Mouse (Mus musculus) stomach, embryonic 15.5 days (tissue): ENCODE measurements around the gene Ifi27. TPM values are rescaled to one million over a fixed set of nuclear protein-coding genes. Genes with fewer than 3 reads are reported as not detected.
"Not testable (repeated sequence)": the region's sequence is repeated elsewhere in the genome, so short reads cannot be mapped to it uniquely, and the experiment has no call there.

Experiments used
- ATAC-seq: fragments of 200-750 bp; cut with Nextera tagmentation; 2 replicates; pipeline ENCODE4 v1.8.0; 2017; ENCODE audit warnings: low read depth, moderate number of reproducible peaks, moderate TSS enrichment; ENCODE audit not compliant: insufficient read depth, low FRiP score
- H3K27ac ChIP-seq: fragments of 300-500 bp; sonication (generic); 2 replicates; pipeline ENCODE4 v1.5.1; 2015; ENCODE audit warnings: mild to moderate bottlenecking, inconsistent platforms
- H3K27me3 ChIP-seq: fragments of 300-500 bp; sonication (generic); replicated peaks from 2 replicates; pipeline ENCODE4 v1.6.1; 2015; ENCODE audit warnings: inconsistent platforms
- H3K36me3 ChIP-seq: fragments of 300-500 bp; sonication (generic); 2 replicates; pipeline ENCODE4 v1.6.1; 2015; ENCODE audit warnings: inconsistent platforms
- H3K4me1 ChIP-seq: fragments of 300-500 bp; sonication (generic); 2 replicates; pipeline ENCODE4 v1.6.1; 2015; ENCODE audit warnings: inconsistent platforms
- H3K4me2 ChIP-seq: fragments of 300-500 bp; sonication (generic); 2 replicates; pipeline ENCODE4 v1.6.1; 2015; ENCODE audit warnings: mild to moderate bottlenecking, inconsistent platforms
- H3K4me3 ChIP-seq: fragments of 300-500 bp; sonication (generic); replicated peaks from 2 replicates; pipeline ENCODE4 v1.5.1; 2015; ENCODE audit warnings: inconsistent platforms
- H3K9ac ChIP-seq: fragments of 300-500 bp; sonication (generic); 2 replicates; pipeline ENCODE4 v1.6.1; 2015; ENCODE audit warnings: inconsistent platforms
- H3K9me3 ChIP-seq: fragments of 300-500 bp; sonication (generic); 2 replicates; pipeline ENCODE4 v1.6.1; 2016; ENCODE audit warnings: inconsistent platforms
- WGBS: fragments of 180-500 bp; shearing (Covaris S2); methylation state at CpG from one replicate; pipeline ENCODE4 v1.1.7; 2015; 5-methylcytosine and 5-hydroxymethylcytosine counted together
- polyA plus RNA-seq: library from polyadenylated mRNA; unstranded; fragments of >200 nt; fragmentation: Nextera tagmentation; extraction: Ambion mirVana; gene quantifications from 2 replicates; pipeline ENCODE4 v1.2.1, GENCODE M21; 2015

Gene Ifi27
- polyA plus RNA-seq, 1 experiment from 2014 or later: 46.7 TPM

DNA sequence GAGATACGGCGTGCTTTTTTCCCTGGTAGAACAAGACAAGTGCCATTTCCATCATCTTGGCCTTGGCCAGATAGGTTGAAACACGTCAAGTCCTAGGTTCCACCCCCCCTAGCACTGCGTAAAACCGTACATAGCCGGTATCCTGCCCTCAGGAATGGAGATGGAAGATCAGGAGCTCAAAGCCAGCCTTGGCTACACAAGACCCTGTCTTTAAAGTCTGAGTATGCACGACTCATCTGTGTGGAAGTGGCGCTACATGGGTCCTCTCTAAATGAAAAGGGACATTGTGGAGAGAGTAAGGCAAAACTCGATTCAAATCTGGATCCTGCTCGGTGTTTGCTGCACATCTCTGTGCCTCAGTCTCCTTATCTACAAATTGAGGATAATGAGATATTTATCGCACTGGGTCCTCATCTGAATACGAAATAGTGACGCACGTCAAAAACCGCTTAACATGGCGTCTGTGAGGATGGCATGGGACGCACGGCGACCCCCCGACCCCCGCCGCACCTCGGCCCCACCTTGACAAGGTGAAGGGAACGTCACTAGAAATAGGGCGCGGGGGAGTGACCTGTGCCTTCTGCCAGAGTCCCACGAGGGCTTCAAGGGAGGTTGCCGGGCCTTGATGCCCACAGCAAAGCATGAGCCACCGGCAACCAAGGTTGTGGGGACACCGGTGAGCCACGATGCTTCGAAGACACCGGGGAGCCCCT is 8.8 kb upstream of the Ifi27 start:
- 9% methylated on average over 33 of the region's 33 CpGs for WGBS
- peak overlapping the region; percentile 85 for H3K4me2 ChIP-seq
- ATAC-seq: no peak; the same call in 1 of the 2 replicates
- peak overlapping the region; percentile 77 for H3K9ac ChIP-seq
- peaks cover 17% of the 10 kb centered on the region; the same call in 1 of the 2 replicates for H3K36me3 ChIP-seq
- H3K27me3 ChIP-seq: no peaks in the 10 kb centered on the region
- no peaks in the 10 kb centered on the region for H3K9me3 ChIP-seq
- H3K4me3 ChIP-seq: peak overlapping the region; percentile 100
- no peak overlapping the region for H3K27ac ChIP-seq
- H3K4me1 ChIP-seq: peaks cover 24% of the 10 kb centered on the region

GRCm38 (mm10) chr12:103425729-103426470 is 8.1 kb upstream of the Ifi27 start, which contains the start of gene Ddx24:
Ddx24 (minus strand) TSS chr12:103425830.
- Histone ChIP-seq H3K36me3 (peaks cover 17% of the 10 kb centered on the region; the same call in 1 of the 2 replicates), H3K9ac (peak within 1 kb of the TSS; percentile 77), H3K27ac (no peak within 1 kb of the TSS), H3K4me1 (peaks cover 24% of the 10 kb centered on the region), H3K4me3 (peak within 1 kb of the TSS; percentile 100), H3K4me2 (peak within 1 kb of the TSS; percentile 85), H3K9me3 (no peaks in the 10 kb centered on the region), H3K27me3 (no peaks in the 10 kb centered on the region)
- ATAC-seq: peak; percentile 100
- WGBS: 1% methylated on average over 33 of the region's 33 CpGs

GRCm38 (mm10) chr12:103426710-103427109 is 7.3 kb upstream of the Ifi27 start:
- Histone ChIP-seq H3K4me2 (0 out of 2 replicates have a peak overlapping the region, but pooled peaks have one; percentile 36), H3K27ac (no peak overlapping the region), H3K4me3 (no peak overlapping the region), H3K9me3 (no peaks in the 10 kb centered on the region), H3K9ac (no peak overlapping the region), H3K36me3 (peaks cover 14% of the 10 kb centered on the region; the same call in 1 of the 2 replicates), H3K27me3 (no peaks in the 10 kb centered on the region), H3K4me1 (peaks cover 20% of the 10 kb centered on the region)
- ATAC-seq: no peak
- WGBS: 88% methylated on average over 7 of the region's 7 CpGs

GRCm38 (mm10) chr12:103433430-103433829 is 581 bp upstream of the Ifi27 start:
- Histone ChIP-seq H3K4me2 (no peak overlapping the region), H3K4me1 (no peaks in the 10 kb centered on the region), H3K27me3 (no peaks in the 10 kb centered on the region), H3K36me3 (no peaks in the 10 kb centered on the region), H3K27ac (peak overlapping the region; percentile 14; the same call in 1 of the 2 replicates), H3K4me3 (no peak overlapping the region), H3K9me3 (no peaks in the 10 kb centered on the region), H3K9ac (no peak overlapping the region)
- 71% methylated on average over 2 of the region's 2 CpGs for WGBS
- no peak for ATAC-seq

- H3K27ac ChIP-seq: peak overlapping the region; percentile 87; the same call in 1 of the 2 replicates
- no peaks in the 10 kb centered on the region for H3K9me3 ChIP-seq
- no peaks in the 10 kb centered on the region for H3K36me3 ChIP-seq
- H3K27me3 ChIP-seq: no peaks in the 10 kb centered on the region
- peak overlapping the region; percentile 47 for H3K4me2 ChIP-seq
- ATAC-seq: no peak
- H3K4me3 ChIP-seq: peak overlapping the region; percentile 32; the same call in 1 of the 2 replicates
- H3K4me1 ChIP-seq: no peaks in the 10 kb centered on the region
- no peak overlapping the region for H3K9ac ChIP-seq
These were observed 850 bp downstream of the Ifi27 start for GRCm38 (mm10) chr12:103434861-103435260.

DNA sequence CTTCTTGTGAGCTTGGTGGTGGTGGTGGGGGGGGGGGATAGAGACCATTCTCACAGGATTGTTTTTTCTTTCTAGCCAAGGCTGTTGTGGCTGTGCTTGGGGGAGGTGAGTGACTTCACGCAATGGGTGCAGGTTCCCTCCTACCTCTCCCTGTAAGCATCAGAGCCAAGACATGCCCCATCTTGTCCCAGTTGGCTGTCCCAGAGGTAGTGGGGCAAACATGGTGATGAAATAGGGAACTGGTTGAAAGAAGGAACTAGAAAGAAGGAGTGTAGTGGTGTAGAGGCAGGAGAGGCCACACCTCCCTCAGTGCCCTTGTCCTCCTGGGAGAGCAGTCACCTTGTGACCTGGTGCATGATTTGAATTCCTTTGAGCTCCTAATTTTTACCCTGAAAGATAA is 3.6 kb downstream of the Ifi27 start:
- WGBS: 75% methylated on average over 1 of the region's 1 CpGs

GRCm38 (mm10) chr12:103443524-103443923 is 9.5 kb downstream of the Ifi27 start, which contains the start of gene Ifi27l2a:
Ifi27l2a (minus strand) TSS chr12:103443680.
- Histone ChIP-seq H3K9me3 (no peaks in the 10 kb centered on the region), H3K9ac (no peak within 1 kb of the TSS), H3K36me3 (no peaks in the 10 kb centered on the region), H3K27ac (no peak within 1 kb of the TSS), H3K4me3 (no peak within 1 kb of the TSS), H3K4me1 (no peaks in the 10 kb centered on the region), H3K4me2 (no peak within 1 kb of the TSS; the same call in 1 of the 2 replicates), H3K27me3 (no peaks in the 10 kb centered on the region)
- 50% methylated on average over 3 of the region's 3 CpGs for WGBS
- no peak for ATAC-seq

More for the DNA sequence above, 3.6 kb downstream of the Ifi27 start:
- no peak for ATAC-seq
- H3K4me3 ChIP-seq: no peak overlapping the region
- H3K9me3 ChIP-seq: no peaks in the 10 kb centered on the region
- H3K27ac ChIP-seq: no peak overlapping the region
- no peaks in the 10 kb centered on the region for H3K36me3 ChIP-seq
- H3K9ac ChIP-seq: no peak overlapping the region
- H3K4me1 ChIP-seq: no peaks in the 10 kb centered on the region
- H3K27me3 ChIP-seq: no peaks in the 10 kb centered on the region
- no peak overlapping the region for H3K4me2 ChIP-seq

- 28% methylated on average over 6 of the region's 7 CpGs for WGBS
- H3K36me3 ChIP-seq, H3K4me2 ChIP-seq, H3K4me1 ChIP-seq, H3K9me3 ChIP-seq, H3K4me3 ChIP-seq, H3K27ac ChIP-seq, ATAC-seq, H3K27me3 ChIP-seq, H3K9ac ChIP-seq: not testable (repeated sequence)
These were observed 10.2 kb downstream of the Ifi27 start for GRCm38 (mm10) chr12:103444261-103444660.

DNA sequence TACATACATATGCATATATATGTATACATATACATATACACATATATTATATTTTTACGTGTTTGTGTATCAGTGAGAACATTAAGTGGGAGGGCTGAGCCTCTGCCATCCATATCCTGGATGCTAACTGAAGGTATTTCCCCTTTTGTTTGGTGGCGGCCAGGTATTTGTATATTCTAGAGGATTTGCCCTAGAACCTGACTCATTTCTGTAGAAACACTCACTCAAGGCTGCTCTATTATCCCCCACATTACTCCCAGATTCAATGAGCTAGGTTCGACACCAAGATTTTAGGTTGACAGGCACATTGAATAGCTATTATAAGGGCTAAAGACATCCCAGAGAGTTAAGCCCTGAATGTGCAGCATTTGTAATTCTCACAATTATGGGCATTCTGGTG is 11.0 kb downstream of the Ifi27 start:
- H3K4me3 ChIP-seq: no peak overlapping the region
- no peak overlapping the region for H3K27ac ChIP-seq
- H3K4me1 ChIP-seq: no peaks in the 10 kb centered on the region
- no peak overlapping the region for H3K9ac ChIP-seq
- no peaks in the 10 kb centered on the region for H3K27me3 ChIP-seq
- no peak for ATAC-seq
- no peaks in the 10 kb centered on the region for H3K9me3 ChIP-seq
- no peak overlapping the region for H3K4me2 ChIP-seq
- H3K36me3 ChIP-seq: no peaks in the 10 kb centered on the region
- 77% methylated on average over 3 of the region's 3 CpGs for WGBS

DNA sequence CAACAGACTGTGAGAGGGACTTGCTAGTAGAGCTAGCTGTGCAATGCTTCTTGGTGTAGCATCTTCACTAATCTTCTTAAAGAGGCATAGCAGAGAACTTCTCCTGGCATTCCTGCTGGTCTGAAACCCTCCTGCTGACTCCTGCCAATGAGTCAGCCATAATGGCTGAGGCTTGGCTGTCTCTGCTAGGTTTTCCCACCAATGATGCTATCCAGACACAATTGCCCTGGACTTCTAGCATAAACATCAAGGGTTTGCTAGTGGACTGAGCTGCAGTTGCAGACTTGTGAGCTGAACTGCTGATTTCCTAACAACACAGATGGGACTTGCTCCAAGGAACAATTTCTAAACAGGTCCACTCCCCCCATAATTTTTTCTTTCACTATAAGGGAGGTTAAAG is 19.4 kb downstream of the Ifi27 start:
- no peaks in the 10 kb centered on the region for H3K27me3 ChIP-seq
- H3K4me2 ChIP-seq: no peak overlapping the region
- no peaks in the 10 kb centered on the region for H3K4me1 ChIP-seq
- no peak for ATAC-seq
- H3K4me3 ChIP-seq: no peak overlapping the region
- no peak overlapping the region for H3K9ac ChIP-seq
- H3K9me3 ChIP-seq: no peaks in the 10 kb centered on the region
- H3K27ac ChIP-seq: no peak overlapping the region
- H3K36me3 ChIP-seq: no peaks in the 10 kb centered on the region

DNA sequence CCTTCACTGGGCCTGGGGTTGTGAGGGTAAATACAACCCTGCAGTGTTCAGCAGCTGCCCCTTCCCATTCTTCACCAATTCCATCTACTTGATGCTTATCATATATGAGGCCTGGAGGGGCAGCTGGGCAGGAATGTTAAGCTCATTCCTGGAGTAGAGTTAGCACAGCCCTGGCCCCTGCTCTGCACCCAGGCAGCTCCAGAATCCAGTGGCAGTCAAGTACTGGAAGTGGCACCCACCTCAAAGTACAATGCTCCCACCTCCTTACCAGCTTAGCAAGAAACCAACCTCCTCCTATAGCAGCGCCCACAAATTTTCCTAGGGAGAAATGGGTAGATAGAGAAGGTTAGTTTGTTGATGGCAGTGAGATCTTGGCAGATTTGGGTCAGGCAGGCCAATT is 22.7 kb downstream of the Ifi27 start:
- not testable (repeated sequence) for H3K9me3 ChIP-seq, H3K27me3 ChIP-seq, H3K36me3 ChIP-seq, H3K9ac ChIP-seq, H3K4me3 ChIP-seq, H3K27ac ChIP-seq, ATAC-seq, H3K4me1 ChIP-seq, H3K4me2 ChIP-seq
- WGBS: no CpG with 5 or more reads among the region's 1 CpGs

GRCm38 (mm10) chr12:103457140-103457539 is 23.1 kb downstream of the Ifi27 start, which contains the start of gene Ifi27l2b:
Ifi27l2b (minus strand) TSS chr12:103457223.
- Histone ChIP-seq H3K4me3 (no peak within 1 kb of the TSS), H3K4me2 (no peak within 1 kb of the TSS), H3K36me3 (no peaks in the 10 kb centered on the region), H3K9ac (no peak within 1 kb of the TSS), H3K4me1 (no peaks in the 10 kb centered on the region), H3K27ac (no peak within 1 kb of the TSS), H3K9me3 (no peaks in the 10 kb centered on the region), H3K27me3 (no peaks in the 10 kb centered on the region)
- WGBS: 42% methylated on average over 3 of the region's 3 CpGs
- ATAC-seq: peak; percentile 70
